Mouse (Mus musculus) liver, embryonic 18 days (tissue): Measurements from ENCODE around the gene Cnn1. TPM values are rescaled to one million over a fixed set of nuclear protein-coding genes. Genes with fewer than 3 reads are reported as not detected.

Experiments used
- polyA plus RNA-seq: library from polyadenylated mRNA; depleted of rRNA; stranded (reverse); fragments of >200 nt; gene quantifications from 2 replicates; pipeline ENCODE4 v1.2.3, GENCODE M21; 2012; rRNA removed

The Cnn1 gene
- 0.42 and 0.54 TPM in 2 replicates for polyA plus RNA-seq

DNA sequence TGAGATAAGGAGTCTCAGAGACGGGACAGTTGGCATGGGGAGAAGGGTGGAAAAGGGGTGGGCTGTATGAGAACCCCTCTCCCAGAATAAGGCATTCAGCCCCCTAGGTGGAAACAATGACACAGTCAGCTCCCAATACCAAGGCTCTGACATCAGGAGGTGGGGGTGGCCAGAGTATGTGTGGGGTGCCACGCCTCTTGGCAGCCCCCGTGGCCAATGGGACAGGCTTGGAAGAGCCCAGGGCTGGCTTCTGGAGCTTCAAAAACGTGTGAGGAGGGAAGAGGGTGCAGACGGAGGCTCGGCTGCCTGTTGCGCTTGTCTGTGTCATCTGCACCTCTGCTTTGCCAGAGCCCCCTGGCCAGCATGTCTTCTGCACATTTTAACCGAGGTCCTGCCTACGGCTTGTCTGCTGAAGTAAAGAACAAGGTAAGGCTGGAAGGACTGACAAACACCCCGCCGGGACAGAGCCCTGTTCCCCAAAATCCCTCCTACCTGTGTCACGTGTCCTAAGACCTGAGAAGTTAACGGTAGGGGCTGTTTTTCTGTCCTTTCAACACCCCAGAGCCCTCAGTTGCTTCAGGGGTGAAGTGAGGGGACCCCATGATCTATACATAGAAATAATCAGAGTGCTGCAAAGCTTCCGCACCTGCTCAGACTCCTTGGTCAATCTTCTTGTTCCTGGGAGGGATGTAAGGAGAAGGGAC lies at the start of gene Cnn1:
Gene Cnn1 (plus strand): TSS at position 224 of the 704 bp plus-strand sequence.

GRCm38 (mm10) chr9:22051958-22052254 lies 47.1 kb upstream of the Cnn1 start, which contains the start of gene Elavl3:
Gene Elavl3, minus strand, starts transcription at chr9:22052023.

DNA sequence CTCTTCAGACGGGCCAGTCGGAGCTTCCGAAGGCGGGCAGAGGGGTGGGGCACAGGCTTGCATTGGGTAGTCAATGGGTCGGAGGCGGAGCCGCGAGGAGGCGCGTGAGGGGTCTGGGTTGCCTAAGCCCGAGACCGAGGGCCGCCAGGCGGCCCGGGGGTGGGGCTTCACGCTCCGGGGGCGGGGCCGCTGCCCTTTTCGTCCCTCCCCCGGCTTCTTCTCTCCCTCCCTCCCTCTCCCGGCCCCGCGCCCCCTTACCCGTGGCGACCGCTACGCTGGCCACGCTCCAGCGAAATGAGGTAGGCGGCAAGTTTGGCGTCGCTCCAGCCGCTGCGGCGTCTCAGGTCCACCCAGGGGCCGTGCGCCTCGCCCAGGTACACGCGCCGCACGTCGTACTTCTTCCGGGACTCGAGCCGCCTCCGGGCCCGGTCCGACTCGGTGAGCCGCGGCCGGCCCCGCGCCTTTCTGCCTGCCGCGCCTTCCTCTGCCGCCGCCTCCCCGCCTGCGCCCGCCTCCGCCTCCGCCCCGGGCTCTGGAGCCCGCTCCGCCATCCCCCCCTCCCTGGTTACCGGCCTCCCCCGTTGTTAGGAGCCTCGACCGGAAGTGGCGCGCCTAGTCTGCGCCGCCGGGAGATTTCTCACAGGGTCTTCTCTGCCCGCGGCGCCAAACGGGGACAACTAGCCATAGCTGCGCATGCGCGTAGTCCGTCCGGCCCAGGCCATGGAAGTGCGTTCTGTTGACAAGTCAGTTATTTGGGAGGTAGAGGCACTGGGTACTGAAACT lies 28.0 kb upstream of the Cnn1 start, which contains the start of the genes Gm49318 and Zfp653:
Gene Gm49318 (minus strand): TSS at position 469 of the 783 bp plus-strand sequence.
Gene Zfp653 (minus strand): TSS at position 586 of the 783 bp plus-strand sequence.

GRCm38 (mm10) chr9:22085022-22085834 lies 13.8 kb upstream of the Cnn1 start, which contains the start of gene Ecsit:
Gene Ecsit, minus strand, starts transcription at chr9:22085438.

GRCm38 (mm10) chr9:22116740-22117426 lies 17.9 kb downstream of the Cnn1 start, which contains the start of gene Elof1:
Gene Elof1, minus strand, starts transcription at chr9:22117172.

GRCm38 (mm10) chr9:22135644-22136390 lies 36.8 kb downstream of the Cnn1 start, which contains the start of gene Acp5:
Gene Acp5, minus strand, starts transcription at chr9:22135711.

GRCm38 (mm10) chr9:22156497-22157245 lies 57.7 kb downstream of the Cnn1 start, which contains the start of gene Pigyl:
Gene Pigyl, plus strand, starts transcription at chr9:22156846.

Other genes with a start within 250 kb of the Cnn1 start
- gene Dock6, start 246.6 kb upstream of the Cnn1 start, polyA plus RNA-seq: 25.2 and 25.3 TPM in 2 replicates
- gene Rab3d, start 181.0 kb upstream of the Cnn1 start, polyA plus RNA-seq: 18.4 and 22.1 TPM in 2 replicates
- 4.7 and 5.0 TPM in 2 replicates for gene Ccdc159, start 171.7 kb upstream of the Cnn1 start, polyA plus RNA-seq
- 183 and 222 TPM in 2 replicates for gene Tmem205, start 171.7 kb upstream of the Cnn1 start, polyA plus RNA-seq
- 8.6 and 10.1 TPM in 2 replicates for gene Plppr2, start 162.2 kb upstream of the Cnn1 start, polyA plus RNA-seq
- 1.4 and 1.6 TPM in 2 replicates for gene Swsap1, start 143.5 kb upstream of the Cnn1 start, polyA plus RNA-seq
- 51.5 and 56.7 TPM in 2 replicates for gene Epor, start 135.7 kb upstream of the Cnn1 start, polyA plus RNA-seq
- 0.31 and 0.53 TPM in 2 replicates for gene Rgl3, start 109.8 kb upstream of the Cnn1 start, polyA plus RNA-seq
- gene Ccdc151, start 96.6 kb upstream of the Cnn1 start, polyA plus RNA-seq: 0.02 TPM in 2 replicates
- 61.1 and 69.2 TPM in 2 replicates for gene Prkcsh, start 96.4 kb upstream of the Cnn1 start, polyA plus RNA-seq
- under 0.01 and 0.01 TPM in 2 replicates for gene Elavl3, start 47.2 kb upstream of the Cnn1 start, polyA plus RNA-seq
- not detected in 2 replicates for gene Gm49318, start 28.0 kb upstream of the Cnn1 start, polyA plus RNA-seq
- gene Zfp653, start 27.8 kb upstream of the Cnn1 start, polyA plus RNA-seq: 9.9 and 13.0 TPM in 2 replicates
- 14.9 and 15.9 TPM in 2 replicates for gene Ecsit, start 13.8 kb upstream of the Cnn1 start, polyA plus RNA-seq
- gene Elof1, start 18.0 kb downstream of the Cnn1 start, polyA plus RNA-seq: 51.8 and 57.2 TPM in 2 replicates
- gene Acp5, start 36.5 kb downstream of the Cnn1 start, polyA plus RNA-seq: 142 and 178 TPM in 2 replicates
- 27.8 and 33.3 TPM in 2 replicates for gene Pigyl, start 57.6 kb downstream of the Cnn1 start, polyA plus RNA-seq
- 0.02 and 0.04 TPM in 2 replicates for gene Zfp872, start 88.9 kb downstream of the Cnn1 start, polyA plus RNA-seq
- 4.5 and 4.6 TPM in 2 replicates for gene Zfp809, start 126.5 kb downstream of the Cnn1 start, polyA plus RNA-seq
- 0.53 and 0.61 TPM in 2 replicates for gene Zfp599, start 160.7 kb downstream of the Cnn1 start, polyA plus RNA-seq
- gene Zfp810, start 208.4 kb downstream of the Cnn1 start, polyA plus RNA-seq: 4.1 and 4.8 TPM in 2 replicates